Mouse (Mus musculus): ENCODE data around the gene Zdhhc17.

GRCm38 (mm10) chr10:110918414-110919391, 91.2 kb downstream of the Zdhhc17 start:
- no peak for TF ChIP-seq CTCF (IDR thresholded peaks at IDR 0.05)
- TF ChIP-seq EP300 (IDR thresholded peaks at IDR 0.05), result no peak

Data from lung, postnatal 0 days (tissue).